Mouse (Mus musculus) forebrain, postnatal 0 days (tissue): ENCODE measurements at regions not wholly inside any gene's neighbourhood (a gene's known extent, or its start where the extent isn't known, plus 50 kb on each side); places are given as distances from the start of the nearest gene placed in this dataset.

Experiments used
- ATAC-seq: fragments of 200-750 bp; cut with Nextera tagmentation; 2 replicates; pipeline ENCODE4 v1.8.0; 2017; ENCODE audit warnings: mild to moderate bottlenecking, moderate library complexity
- DNase-seq: peaks from one replicate; pipeline ENCODE4 v3.0.0-alpha.2; 2015
- H3K27ac ChIP-seq: fragments of 300-500 bp; sonication (generic); 2 replicates; pipeline ENCODE4 v1.5.1; 2014; ENCODE audit warnings: low read depth, mild to moderate bottlenecking, antibody characterized with exemption, low read length, moderate library complexity, mixed read lengths
- H3K27me3 ChIP-seq: fragments of 300-500 bp; sonication (generic); 2 replicates; pipeline ENCODE4 v1.6.1; 2014; ENCODE audit warnings: mild to moderate bottlenecking, low read length, mixed read lengths; ENCODE audit not compliant: insufficient read depth
- H3K36me3 ChIP-seq: fragments of 300-500 bp; sonication (generic); 2 replicates; pipeline ENCODE4 v1.6.1; 2014; ENCODE audit warnings: mild to moderate bottlenecking, moderate library complexity; ENCODE audit not compliant: insufficient read depth
- H3K4me1 ChIP-seq: fragments of 300-500 bp; sonication (generic); 2 replicates; pipeline ENCODE4 v1.6.1; 2014; ENCODE audit warnings: antibody characterized with exemption; ENCODE audit not compliant: insufficient read depth
- H3K4me2 ChIP-seq: fragments of 300-500 bp; sonication (generic); 2 replicates; pipeline ENCODE4 v1.6.1; 2014; ENCODE audit warnings: low read depth, mild to moderate bottlenecking, moderate library complexity
- H3K4me3 ChIP-seq: fragments of 300-500 bp; sonication (generic); 2 replicates; pipeline ENCODE4 v1.5.1; 2014; ENCODE audit warnings: low read depth, low read length, mixed read lengths
- H3K9ac ChIP-seq: fragments of 300-500 bp; sonication (generic); 2 replicates; pipeline ENCODE4 v1.6.1; 2014; ENCODE audit warnings: mild to moderate bottlenecking
- H3K9me3 ChIP-seq: fragments of 300-500 bp; sonication (generic); 2 replicates; pipeline ENCODE4 v1.6.1; 2016; ENCODE audit warnings: low read length
- CTCF ChIP-seq: sonication (generic); IDR thresholded peaks from 2 replicates; pipeline ENCODE4 v1.5.1; 2016; ENCODE audit warnings: antibody characterized with exemption, control low read depth, low read depth
- WGBS: fragments of 180-500 bp; shearing (Covaris S2); extraction: QIAGEN DNeasy Blood & Tissue Kit; methylation state at CpG from one replicate; pipeline ENCODE4 v1.1.7; 2014; 5-methylcytosine and 5-hydroxymethylcytosine counted together

DNA sequence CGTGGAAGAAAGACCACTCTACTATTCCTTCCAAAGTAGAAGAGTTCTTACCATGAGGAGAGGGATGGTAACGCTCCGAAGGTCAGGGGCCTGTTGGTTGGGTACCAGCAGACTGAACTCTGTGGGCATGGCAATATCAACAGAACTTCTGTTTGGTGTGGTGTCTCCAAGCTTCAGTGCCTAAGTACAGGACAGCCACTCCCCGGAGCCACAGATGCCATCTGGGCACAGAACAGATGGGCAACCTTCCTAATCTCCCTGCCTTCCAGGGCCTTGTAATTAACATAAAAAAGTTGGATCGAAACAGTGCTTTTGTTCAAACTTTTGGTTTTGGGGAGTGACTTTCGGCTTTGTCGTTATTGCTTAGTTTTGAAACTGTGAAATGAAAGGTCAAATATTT is 116.6 kb upstream of the Map3k1 start:
- Histone ChIP-seq H3K27me3 (no peaks in the 10 kb centered on the region), H3K4me3 (no peak overlapping the region), H3K4me1 (peaks cover 4% of the 10 kb centered on the region; the same call in 1 of the 2 replicates), H3K4me2 (no peak overlapping the region), H3K9ac (no peak overlapping the region), H3K27ac (no peak overlapping the region), H3K9me3 (no peaks in the 10 kb centered on the region), H3K36me3 (no peaks in the 10 kb centered on the region)
- 84% methylated on average over 7 of the region's 7 CpGs for whole genome bisulfite sequencing
- no peak for TF ChIP-seq CTCF
- no peak for DNase-seq
- ATAC-seq = no peak

DNA sequence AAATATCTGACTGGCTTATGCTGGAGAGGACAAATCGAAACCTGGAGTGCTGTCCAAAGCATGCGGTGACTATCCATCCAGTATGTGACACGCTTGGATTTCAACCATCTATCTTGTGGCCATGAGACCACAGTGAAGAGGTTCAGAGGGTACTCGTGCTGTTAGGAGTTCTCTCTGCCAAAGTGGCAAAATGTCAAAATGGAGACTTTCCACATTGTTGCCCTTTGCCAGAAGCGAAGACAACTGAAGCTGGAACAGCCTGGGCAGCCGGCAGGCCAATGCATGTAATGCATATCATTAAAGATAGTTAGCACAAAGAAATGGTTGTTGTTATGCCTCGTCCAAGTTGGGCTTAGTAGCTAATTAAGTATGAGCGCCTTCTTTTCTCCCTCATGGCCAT is 118.0 kb upstream of the Map3k1 start:
- no peak for TF ChIP-seq CTCF
- Histone ChIP-seq H3K4me2 (no peak overlapping the region), H3K4me3 (no peak overlapping the region), H3K4me1 (peaks cover 4% of the 10 kb centered on the region; the same call in 1 of the 2 replicates), H3K9me3 (no peaks in the 10 kb centered on the region), H3K36me3 (no peaks in the 10 kb centered on the region), H3K9ac (no peak overlapping the region), H3K27me3 (no peaks in the 10 kb centered on the region), H3K27ac (no peak overlapping the region)
- ATAC-seq = no peak
- DNase-seq = no peak
- WGBS = 48% methylated on average over 8 of the region's 8 CpGs

DNA sequence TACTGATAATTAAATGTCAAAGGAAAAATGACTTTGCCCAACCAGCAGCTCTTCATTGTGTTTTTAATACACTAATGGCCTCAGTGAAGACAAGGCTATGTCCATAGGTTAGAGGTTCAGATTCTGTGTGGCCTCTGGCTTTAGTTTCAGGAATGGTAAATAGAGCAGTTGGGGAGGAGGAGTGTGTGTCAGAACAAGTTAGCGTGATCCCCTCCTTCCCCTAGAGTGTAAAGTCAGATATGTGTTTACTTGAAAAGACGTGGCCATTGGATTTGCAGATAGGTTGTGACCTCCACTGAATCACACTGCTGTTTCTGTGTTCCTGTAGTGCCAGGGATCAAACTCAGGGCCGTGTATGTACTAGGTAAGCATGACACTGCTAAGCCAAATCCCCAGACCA is 118.7 kb upstream of the Map3k1 start:
- H3K9ac ChIP-seq = no peak overlapping the region

DNA sequence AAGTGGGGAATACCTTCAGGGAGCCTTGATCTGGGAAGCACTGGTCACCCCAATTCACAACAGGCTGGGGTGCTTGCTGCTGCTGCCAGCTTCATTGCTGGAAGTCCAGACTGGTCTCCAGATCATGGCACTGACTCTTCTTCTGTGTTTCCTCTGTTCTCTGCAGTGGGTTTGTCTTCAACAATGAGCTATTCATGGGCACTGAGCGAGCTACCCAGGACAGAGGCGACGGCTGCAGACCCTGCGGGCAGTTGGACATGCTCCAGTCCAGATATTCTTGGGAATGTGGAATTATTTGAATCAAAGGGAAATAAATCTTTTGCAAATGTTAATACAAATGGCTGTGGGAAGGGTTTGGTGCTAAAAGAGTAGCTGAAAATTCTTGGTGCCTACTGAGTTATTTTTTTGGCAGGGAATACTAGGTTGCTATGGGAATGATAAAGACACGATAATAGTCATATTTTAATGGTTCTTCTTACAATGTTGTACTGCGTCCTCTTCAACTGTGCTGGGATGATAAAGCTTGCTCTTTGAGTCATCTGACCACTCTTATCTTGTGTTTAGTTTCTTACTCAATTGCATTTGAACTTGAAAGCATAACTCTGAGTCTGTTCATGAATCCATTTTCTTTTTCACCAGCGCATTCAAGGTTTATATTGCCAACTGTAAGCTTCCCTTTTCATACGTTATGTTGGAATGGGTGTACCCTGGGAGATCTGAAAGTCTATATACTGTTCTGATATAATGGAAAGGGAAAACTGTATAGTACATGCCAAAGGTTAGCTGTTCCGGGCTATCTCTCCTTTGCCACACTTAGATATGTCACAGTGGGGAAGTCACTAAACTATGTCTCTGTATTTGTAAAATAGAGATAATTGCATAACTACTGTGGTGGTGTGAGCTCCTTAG is 120.1 kb upstream of the Map3k1 start:
- H3K27ac ChIP-seq = no peak overlapping the region
- no peak for ATAC-seq

More for the DNA sequence above, 118.7 kb upstream of the Map3k1 start:
- 81% methylated on average over 3 of the region's 3 CpGs for WGBS
- Histone ChIP-seq H3K9me3 (no peaks in the 10 kb centered on the region), H3K4me1 (peaks cover 4% of the 10 kb centered on the region; the same call in 1 of the 2 replicates), H3K27ac (no peak overlapping the region), H3K27me3 (no peaks in the 10 kb centered on the region), H3K4me2 (no peak overlapping the region), H3K36me3 (no peaks in the 10 kb centered on the region), H3K4me3 (no peak overlapping the region)
- DNase-seq = no peak
- no peak for TF ChIP-seq CTCF
- ATAC-seq = no peak

DNA sequence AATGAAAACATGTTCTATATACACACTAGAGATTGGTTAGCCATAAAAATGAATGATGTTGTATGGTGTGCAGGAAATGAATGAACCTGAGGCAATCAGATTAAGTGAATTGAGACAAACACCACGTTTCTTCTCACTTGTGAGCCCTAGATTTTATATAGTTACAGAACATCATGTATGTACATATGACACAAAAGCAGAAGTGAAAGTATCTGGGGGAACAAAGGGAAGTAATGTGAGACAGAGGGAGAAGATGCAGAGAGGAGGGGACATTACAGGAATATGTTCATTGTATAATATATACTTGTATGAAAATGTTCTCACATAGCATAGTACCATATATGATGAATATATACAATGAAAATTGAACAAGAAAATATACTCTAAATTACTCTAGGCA is 121.1 kb upstream of the Map3k1 start:
- no peak for ATAC-seq
- Histone ChIP-seq H3K36me3 (no peaks in the 10 kb centered on the region), H3K4me2 (no peak overlapping the region), H3K9ac (no peak overlapping the region), H3K4me1 (peaks cover 4% of the 10 kb centered on the region; the same call in 1 of the 2 replicates), H3K27ac (no peak overlapping the region), H3K9me3 (no peaks in the 10 kb centered on the region), H3K4me3 (no peak overlapping the region), H3K27me3 (no peaks in the 10 kb centered on the region)
- no peak for DNase-seq
- TF ChIP-seq CTCF = no peak
- 82% methylated on average over 1 of the region's 1 CpGs for WGBS

More for the DNA sequence above, 120.1 kb upstream of the Map3k1 start:
- WGBS = 71% methylated on average over 9 of the region's 9 CpGs
- H3K4me3 ChIP-seq = no peak overlapping the region
- no peaks in the 10 kb centered on the region for H3K36me3 ChIP-seq
- DNase-seq = no peak
- H3K27me3 ChIP-seq = no peaks in the 10 kb centered on the region
- no peaks in the 10 kb centered on the region for H3K9me3 ChIP-seq
- H3K4me2 ChIP-seq = no peak overlapping the region
- H3K9ac ChIP-seq = no peak overlapping the region
- peaks cover 4% of the 10 kb centered on the region; the same call in 1 of the 2 replicates for H3K4me1 ChIP-seq
- no peak for TF ChIP-seq CTCF

DNA sequence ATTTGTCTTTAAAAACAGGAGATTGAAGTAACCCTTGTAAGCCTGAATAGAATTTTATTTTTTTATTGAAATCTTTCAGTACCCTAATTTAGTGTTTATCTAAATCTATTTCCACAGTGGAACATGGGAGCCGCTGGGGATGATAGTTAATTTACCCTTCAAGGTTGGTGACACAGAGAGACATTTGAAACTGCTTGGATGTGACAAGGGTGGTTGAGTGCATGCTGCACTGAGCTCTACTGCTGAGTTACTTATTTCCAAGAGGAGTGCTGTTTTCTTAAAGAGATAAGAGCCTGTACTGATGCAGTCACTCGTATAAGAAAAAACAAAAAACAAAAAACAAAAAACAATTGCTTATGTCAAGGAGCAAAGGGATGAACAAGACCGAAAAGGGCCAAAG is 123.7 kb upstream of the Map3k1 start:
- ATAC-seq (no peak), DNase-seq (no peak)
- no peak overlapping the region for H3K9ac ChIP-seq
- no peaks in the 10 kb centered on the region for H3K9me3 ChIP-seq
- no peak for TF ChIP-seq CTCF
- H3K4me2 ChIP-seq = no peak overlapping the region
- no peaks in the 10 kb centered on the region for H3K27me3 ChIP-seq
- H3K27ac ChIP-seq = no peak overlapping the region
- H3K4me1 ChIP-seq = no peaks in the 10 kb centered on the region
- H3K36me3 ChIP-seq = no peaks in the 10 kb centered on the region
- H3K4me3 ChIP-seq = no peak overlapping the region
- 88% methylated on average over 3 of the region's 3 CpGs for WGBS

DNA sequence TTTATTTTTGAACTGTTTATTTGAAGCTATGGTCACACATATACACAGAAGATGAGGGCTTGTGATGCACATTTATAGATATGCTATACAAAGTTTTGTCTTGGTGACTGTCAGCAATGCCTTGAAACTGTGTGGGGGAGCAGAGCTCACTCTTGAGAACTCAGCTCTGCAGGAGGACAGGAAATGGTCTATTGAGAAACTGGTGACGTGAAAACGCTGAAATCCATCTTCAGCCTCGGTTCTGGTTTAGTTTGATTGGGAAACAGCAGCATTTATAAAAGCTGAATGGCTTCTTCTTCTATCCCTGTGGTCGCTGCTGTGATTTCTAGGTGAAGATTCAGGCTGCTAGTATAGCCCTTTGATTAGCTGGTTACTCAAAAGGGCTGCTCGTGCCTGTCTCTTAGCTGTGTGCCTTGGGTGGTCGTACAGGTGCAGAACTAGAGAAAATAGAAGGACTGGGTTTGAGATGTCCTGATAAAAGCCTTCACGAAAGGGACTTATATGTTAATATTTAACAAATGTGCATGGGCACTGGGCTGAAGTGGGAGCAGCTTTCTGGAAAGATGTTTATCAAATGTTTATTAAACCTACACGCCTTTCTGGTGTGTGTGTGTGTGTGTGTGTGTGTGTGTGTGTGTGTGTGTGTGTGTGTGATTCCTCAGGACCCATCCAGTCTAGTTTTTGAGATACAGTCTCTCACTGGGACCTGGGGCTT is 124.9 kb upstream of the Map3k1 start:
- WGBS = 75% methylated on average over 8 of the region's 8 CpGs
- Histone ChIP-seq H3K27ac (no peak overlapping the region), H3K4me2 (no peak overlapping the region), H3K4me1 (no peaks in the 10 kb centered on the region), H3K9ac (no peak overlapping the region), H3K9me3 (no peaks in the 10 kb centered on the region), H3K36me3 (no peaks in the 10 kb centered on the region), H3K4me3 (no peak overlapping the region), H3K27me3 (no peaks in the 10 kb centered on the region)
- DNase-seq = no peak
- ATAC-seq = no peak
- no peak for TF ChIP-seq CTCF
